Mouse (Mus musculus) macrophage (primary cell): ENCODE measurements around the gene Efhc1. TPM values are rescaled to one million over a fixed set of nuclear protein-coding genes. Genes with fewer than 3 reads are reported as not detected.
"Not testable (repeated sequence)": the region's sequence is repeated elsewhere in the genome, so short reads cannot be mapped to it uniquely, and the experiment has no call there.

Source experiments
- H3K27ac ChIP-seq: fragments of 350-480 bp; formaldehyde crosslinking; 2 replicates; pipeline ENCODE4 v1.9.0; 2021
- H3K36me3 ChIP-seq: fragments of 350-480 bp; formaldehyde crosslinking; 2 replicates; pipeline ENCODE4 v1.9.0; 2021; ENCODE audit errors: inconsistent target
- H3K4me3 ChIP-seq: fragments of 350-480 bp; formaldehyde crosslinking; 2 replicates; pipeline ENCODE4 v1.9.0; 2021; ENCODE audit errors: inconsistent target
- H3K79me2 ChIP-seq: fragments of 350-480 bp; formaldehyde crosslinking; 2 replicates; pipeline ENCODE4 v1.9.0; 2021; ENCODE audit errors: inconsistent target
- WGBS: methylation state at CpG from one replicate; pipeline ENCODE4 v1.1.7; 2026; ENCODE audit warnings: inconsistent platforms; ENCODE audit not compliant: missing documents; 5-methylcytosine and 5-hydroxymethylcytosine counted together
- polyA plus RNA-seq: library from polyadenylated mRNA; stranded (reverse); fragments of 250-400 nt; gene quantifications from 3 replicates; pipeline ENCODE4 v1.2.4, GENCODE M21; 2018; ENCODE audit warnings: inconsistent platforms
- total RNA-seq, 78 experiments: library from RNA; depleted of rRNA; stranded (reverse); fragments of 250-400 nt; gene quantifications; 1 replicate in 9 of 78; 2 replicates in 24 of 78; 3 replicates in 43 of 78; 4 replicates in 2 of 78; pipeline ENCODE4 v1.2.4; 2018; ENCODE audit warnings: inconsistent platforms in 56 of 78

Efhc1 gene
- total RNA-seq (2018; cell fraction: chromatin; rRNA removed), result 1 to 10 TPM in 6 of 26 experiments, under 1 TPM in 15, not detected in 5; 0.33 to 5.2 (median 0.77) TPM
- under 1 TPM in 25 of 26 experiments, not detected in 1; 0.09 to 0.55 (median 0.15) TPM for total RNA-seq (2018; cell fraction: cytosol; rRNA removed)
- 1 to 10 TPM in 5 of 26 experiments, under 1 TPM in 16, not detected in 5; 0.17 to 4.0 (median 0.55) TPM for total RNA-seq (2018; cell fraction: nucleus; rRNA removed)
- polyA plus RNA-seq, result 0.16 to 0.32 TPM in 2 of 3 replicates, not detected in the other

DNA sequence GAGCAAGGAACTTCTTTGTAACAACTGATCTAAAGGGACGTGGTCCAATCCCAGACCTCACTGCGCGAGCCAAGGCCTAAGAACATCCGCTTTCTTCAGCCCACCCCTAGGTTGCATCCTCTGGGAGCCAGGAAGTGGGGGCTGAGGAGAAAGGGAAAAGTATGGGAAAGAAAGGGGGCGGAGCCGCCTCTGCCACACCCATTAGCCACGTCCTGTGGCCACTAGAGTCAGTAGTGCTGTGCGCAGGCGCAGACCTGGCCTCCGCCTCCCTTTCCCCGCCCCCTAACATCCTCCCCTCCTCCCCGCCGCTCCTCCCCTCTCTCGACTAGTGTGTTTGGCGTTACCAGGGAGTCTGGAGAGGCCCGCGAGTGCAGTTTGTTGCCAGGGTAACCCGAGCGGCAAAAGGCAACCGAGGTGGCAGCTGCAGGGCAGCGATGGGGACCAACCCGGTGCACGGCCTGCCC, at the start of gene Efhc1:
Gene Efhc1 (plus strand): TSS at position 327 of the 464 bp plus-strand sequence.
- Histone ChIP-seq H3K79me2 (no peaks in the 10 kb centered on the region), H3K36me3 (no peaks in the 10 kb centered on the region), H3K4me3 (peak within 1 kb of the TSS; percentile 27), H3K27ac (no peak within 1 kb of the TSS)
- WGBS, result 3% methylated on average over 20 of the region's 23 CpGs

DNA sequence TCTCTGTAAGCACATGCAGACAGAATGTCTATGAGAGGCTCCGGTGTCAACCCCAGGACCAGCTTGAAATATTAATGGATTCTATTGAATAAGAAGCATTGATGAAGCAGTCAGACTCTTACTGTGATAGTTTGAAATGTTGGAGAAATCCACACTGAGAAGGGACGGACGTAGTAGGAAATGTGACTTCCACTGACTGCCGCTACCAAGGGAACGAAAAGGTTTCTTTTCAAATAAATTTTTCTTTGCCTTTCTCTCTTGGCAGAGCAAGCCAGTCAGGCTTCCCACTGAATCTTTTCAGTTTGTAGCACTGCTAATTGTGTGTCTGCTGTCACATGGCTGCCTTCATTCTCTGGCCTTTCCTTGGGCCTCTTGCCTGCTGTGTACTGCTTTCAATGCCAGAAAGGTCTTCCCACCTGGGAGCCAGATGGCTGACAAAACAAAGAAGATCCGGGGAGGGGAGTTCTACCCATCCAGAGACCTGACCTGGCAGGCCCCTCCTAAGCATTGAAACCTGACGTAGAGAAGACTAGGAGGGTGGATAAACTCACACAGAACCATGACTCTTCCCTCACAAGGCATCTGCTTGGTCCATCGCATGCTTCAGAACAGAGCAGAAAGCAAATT, 45.8 kb upstream of the Efhc1 start:
- no peak overlapping the region for H3K27ac ChIP-seq
- H3K79me2 ChIP-seq, result no peaks in the 10 kb centered on the region
- 90% methylated on average over 8 of the region's 8 CpGs for WGBS
- no peaks in the 10 kb centered on the region for H3K36me3 ChIP-seq
- H3K4me3 ChIP-seq, result no peak overlapping the region

DNA sequence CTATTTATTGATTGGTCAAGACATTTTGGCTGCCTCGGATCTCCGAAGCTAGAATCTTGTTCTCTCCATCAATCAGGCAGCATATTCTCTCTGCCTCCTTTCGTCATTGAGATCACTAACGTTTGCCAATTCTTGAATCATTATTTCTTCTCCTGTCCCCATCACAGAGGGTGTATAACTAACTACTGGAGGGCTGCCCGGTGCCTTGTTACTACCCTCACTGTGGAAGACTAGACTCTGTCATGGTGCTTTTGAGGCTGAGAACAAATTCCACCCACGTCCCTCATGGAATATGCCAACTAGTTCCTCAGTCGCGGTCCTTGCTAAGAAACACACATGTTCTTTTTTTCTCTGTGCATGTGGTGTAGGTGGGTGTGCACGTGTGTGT, 45.3 kb upstream of the Efhc1 start:
- H3K4me3 ChIP-seq, result no peak overlapping the region
- no peak overlapping the region for H3K27ac ChIP-seq
- whole genome bisulfite sequencing, result 95% methylated on average over 8 of the region's 9 CpGs

DNA sequence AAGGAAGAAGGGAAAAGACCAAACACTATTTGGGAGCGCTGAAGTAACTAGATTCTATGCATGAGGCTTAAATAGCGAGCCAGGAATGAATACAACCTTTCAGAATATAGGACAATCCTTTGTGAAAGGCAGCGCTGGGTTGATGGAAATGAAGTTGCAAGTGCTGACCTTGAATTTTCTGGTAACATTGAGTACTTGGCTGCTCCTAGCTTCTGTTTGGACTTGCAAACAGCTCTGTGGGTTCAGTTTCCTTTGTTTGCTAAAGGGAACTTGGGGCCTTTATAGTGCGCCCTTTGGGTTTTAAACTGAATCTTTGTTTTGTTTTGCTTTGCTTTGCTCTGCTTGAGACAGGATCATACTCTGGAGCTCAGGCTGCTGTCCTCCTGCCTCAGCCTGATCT, 42.9 kb upstream of the Efhc1 start:
- Histone ChIP-seq H3K27ac (no peak overlapping the region), H3K79me2 (no peaks in the 10 kb centered on the region), H3K4me3 (no peak overlapping the region), H3K36me3 (no peaks in the 10 kb centered on the region)
- 67% methylated on average over 4 of the region's 4 CpGs for WGBS

More for the DNA sequence above, 45.3 kb upstream of the Efhc1 start:
- H3K79me2 ChIP-seq, result no peaks in the 10 kb centered on the region
- no peaks in the 10 kb centered on the region for H3K36me3 ChIP-seq

DNA sequence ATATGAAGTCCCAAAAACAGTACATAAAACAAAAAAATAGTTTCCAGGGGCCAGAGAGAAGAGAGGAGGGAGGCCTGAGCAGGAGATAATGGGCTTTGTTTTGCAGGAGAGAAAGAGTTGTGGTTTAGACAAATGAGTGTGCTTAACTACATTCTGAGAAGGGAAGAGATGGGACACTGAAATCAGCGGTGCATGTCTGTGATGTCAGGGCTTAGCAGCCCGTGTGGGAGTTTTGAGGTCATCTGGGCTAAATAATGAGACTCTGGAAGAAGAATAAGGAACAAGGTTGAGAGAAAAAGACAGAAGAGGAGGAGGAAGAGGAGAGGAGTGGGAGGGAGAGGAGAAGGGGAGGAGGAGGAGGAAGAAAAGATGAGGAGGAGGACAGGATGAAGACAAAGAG, 39.3 kb upstream of the Efhc1 start:
- WGBS, result 10% methylated on average over 2 of the region's 2 CpGs
- no peaks in the 10 kb centered on the region for H3K79me2 ChIP-seq
- H3K36me3 ChIP-seq, result no peaks in the 10 kb centered on the region
- H3K27ac ChIP-seq, result no peak overlapping the region
- H3K4me3 ChIP-seq, result no peak overlapping the region

DNA sequence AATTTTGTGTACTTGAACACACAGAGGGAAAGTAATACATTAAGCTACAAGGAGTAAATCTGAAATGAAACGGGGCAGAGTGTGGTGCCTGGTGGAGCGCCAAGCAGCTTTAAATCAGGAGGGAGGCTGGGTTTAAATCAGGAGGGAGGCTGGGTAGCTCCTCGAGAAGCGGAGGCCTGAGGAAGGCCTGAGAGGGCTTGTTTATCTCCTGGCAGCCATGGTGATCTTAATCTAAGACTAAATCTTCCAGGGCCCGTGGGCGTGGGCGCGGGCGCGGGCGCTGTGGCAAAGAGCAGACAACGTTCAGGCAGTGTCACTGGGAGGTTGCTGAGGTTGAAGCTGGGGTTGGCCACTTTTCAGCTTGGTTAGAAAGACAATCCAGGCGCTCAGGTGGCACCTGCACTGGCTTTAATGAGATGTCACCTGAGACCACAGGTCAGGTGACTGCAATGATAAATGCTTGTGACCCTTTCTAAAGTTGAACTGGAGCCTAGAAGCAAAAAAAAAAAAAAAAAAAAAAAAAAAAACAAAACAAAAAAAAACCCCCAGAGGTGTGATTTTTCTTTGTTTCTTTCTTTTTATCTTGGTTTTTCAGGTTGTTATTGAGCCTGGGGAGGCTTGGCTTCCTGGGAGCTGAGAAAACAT, 38.8 kb upstream of the Efhc1 start:
- Histone ChIP-seq H3K4me3 (no peak overlapping the region), H3K36me3 (no peaks in the 10 kb centered on the region), H3K27ac (no peak overlapping the region), H3K79me2 (no peaks in the 10 kb centered on the region)
- WGBS, result 20% methylated on average over 13 of the region's 13 CpGs

DNA sequence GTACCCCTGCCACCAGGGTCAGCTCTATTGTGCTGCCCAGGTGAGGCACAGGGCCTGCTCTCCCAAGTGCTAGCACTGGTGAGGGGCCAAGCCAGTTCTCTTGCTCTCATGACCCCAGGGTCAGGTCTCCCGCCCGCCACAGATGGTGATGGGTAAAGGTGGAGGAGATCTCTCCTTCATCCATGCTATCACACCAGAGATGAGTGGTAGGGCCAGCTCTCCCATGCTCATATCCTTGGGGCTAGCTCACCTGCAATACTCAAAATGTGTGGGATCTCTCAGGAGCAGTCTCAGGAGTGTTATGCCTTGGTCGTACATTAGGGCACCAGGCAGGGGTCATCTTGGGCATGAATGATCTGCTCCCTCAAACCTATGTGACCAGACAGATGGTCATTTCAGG, 36.7 kb upstream of the Efhc1 start:
- Histone ChIP-seq H3K27ac (no peak overlapping the region), H3K4me3 (no peak overlapping the region), H3K79me2 (no peaks in the 10 kb centered on the region), H3K36me3 (no peaks in the 10 kb centered on the region)
- 97% methylated on average over 3 of the region's 3 CpGs for WGBS

DNA sequence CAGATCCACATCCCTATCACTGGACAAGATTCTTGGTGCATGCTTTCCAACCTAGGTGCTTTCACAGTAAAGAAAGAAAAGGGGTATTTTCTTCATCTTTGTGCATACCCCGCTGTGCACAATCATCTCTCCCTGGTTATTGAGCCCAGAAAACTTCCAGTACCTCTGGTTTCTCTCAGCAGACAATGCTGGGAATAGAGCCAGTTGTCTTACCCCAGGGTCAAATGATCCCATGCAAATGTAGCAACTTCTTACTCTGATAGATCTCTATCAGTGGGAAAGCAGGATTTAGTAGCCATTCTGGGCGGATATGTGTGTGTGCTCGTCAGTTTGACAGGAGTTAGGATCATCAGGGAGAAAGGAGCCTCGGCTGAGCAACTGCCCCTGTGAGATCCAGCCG, 35.8 kb upstream of the Efhc1 start:
- no peak overlapping the region for H3K4me3 ChIP-seq
- no peaks in the 10 kb centered on the region for H3K79me2 ChIP-seq
- H3K27ac ChIP-seq, result no peak overlapping the region
- H3K36me3 ChIP-seq, result no peaks in the 10 kb centered on the region
- 87% methylated on average over 5 of the region's 5 CpGs for WGBS

DNA sequence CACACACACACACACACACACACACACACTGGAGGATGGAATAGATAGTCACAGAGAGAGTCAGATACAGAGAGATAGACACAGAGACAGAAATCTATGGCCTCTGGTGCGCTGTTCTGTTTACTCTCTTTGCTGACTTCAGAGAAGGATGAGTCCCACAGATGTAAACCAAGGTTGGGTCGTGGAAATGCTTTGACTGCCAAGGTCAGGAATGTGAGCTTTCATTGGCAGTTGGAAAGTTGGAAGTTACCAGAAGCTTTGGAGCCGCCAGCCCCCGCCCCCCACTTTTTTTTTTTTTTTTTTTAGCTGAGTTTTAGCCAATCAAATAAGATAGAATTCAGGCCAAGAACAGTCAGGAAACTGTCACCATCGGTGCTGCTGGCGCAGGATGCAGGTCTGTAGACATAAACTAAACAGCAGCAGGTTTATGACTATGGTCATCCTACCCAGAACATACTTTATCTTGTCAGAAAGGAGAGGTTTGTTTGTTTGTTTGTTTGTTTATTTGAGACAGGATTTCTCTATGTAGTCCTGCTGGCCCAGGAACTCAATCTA, 33.9 kb upstream of the Efhc1 start:
- Histone ChIP-seq H3K79me2 (no peaks in the 10 kb centered on the region), H3K4me3 (no peak overlapping the region), H3K27ac (no peak overlapping the region), H3K36me3 (no peaks in the 10 kb centered on the region)
- WGBS, result 78% methylated on average over 6 of the region's 6 CpGs

DNA sequence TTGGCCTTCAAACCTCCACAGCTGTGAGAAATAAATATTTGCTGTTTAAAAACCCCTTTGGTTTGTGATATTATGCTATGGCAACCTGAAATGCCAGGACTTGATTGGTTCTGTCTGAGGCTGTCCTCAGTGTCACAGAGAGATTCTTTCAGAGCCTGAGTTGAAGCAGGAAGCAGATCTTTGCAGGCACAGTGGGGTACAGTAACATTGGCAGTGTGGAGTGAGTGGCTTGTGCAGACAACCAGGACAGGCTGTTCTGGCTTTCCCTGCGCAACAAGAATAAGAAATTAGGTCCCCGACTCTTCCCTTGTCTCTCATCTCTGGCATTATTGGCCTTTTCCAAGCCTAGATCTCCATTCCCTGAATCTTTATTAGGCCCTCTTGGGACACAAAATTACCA, 31.7 kb upstream of the Efhc1 start:
- 92% methylated on average over 2 of the region's 2 CpGs for WGBS
- H3K27ac ChIP-seq, result no peak overlapping the region
- no peak overlapping the region for H3K4me3 ChIP-seq
- no peaks in the 10 kb centered on the region for H3K36me3 ChIP-seq
- H3K79me2 ChIP-seq, result no peaks in the 10 kb centered on the region

DNA sequence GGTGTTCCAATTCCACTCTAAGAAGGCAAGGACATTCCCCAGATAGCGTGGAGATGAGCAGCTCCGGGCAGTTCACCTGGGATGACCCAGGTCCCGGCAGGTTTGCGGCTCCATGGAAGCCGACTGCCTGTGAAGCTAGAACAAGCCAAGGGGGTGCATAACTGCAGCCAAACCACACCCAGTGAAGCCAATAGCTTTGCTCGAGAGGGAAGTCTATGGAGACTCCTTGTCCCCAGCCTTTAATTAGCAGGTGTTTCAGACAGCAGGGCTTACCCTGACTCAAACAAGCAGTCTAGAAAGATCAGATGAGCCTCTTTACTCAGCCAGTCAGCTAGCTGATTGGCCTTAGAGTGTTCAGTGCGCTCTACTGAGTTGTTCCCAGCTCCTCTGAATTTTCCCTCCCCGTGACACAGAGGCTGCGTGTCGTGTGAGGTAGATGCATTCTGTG, 30.3 kb upstream of the Efhc1 start:
- Histone ChIP-seq H3K79me2 (no peaks in the 10 kb centered on the region), H3K27ac (no peak overlapping the region), H3K36me3 (no peaks in the 10 kb centered on the region), H3K4me3 (no peak overlapping the region)
- 97% methylated on average over 9 of the region's 10 CpGs for WGBS

DNA sequence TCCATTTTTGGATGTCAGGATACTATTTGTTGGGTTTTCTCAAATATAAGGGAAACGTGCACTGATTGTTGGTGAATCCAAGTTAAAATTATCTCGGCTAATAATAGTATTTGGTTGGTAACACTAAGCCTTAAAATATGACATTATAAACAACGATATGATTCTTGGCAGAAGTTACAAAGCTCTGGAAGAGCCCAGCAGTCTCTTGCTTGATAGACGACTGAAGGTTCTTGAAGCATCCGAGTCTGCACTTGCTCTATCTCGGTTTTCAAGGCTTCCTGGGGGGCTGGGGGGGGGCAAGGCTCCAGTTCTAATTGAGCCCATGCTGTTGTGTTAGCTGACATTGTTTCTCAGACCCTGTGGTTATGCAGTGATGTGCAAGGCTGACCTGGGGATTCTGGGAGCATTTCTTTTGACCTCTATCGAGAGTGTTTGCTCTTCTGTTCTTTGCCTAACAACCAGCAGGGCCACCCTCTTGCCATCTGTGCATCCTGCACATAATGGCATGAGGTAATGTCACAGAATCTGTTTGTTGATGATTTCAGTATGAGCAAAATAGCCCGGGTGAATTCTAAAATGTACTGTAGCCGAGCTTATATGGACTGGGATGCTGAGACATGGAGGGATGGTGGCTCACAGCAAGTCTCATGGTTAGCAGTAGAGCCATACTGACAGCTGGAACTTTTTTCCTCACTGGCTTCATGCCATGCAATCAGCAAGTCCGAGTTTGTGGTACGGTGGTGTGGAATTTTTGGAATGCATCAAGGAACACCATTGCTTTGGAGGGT, 28.6 kb upstream of the Efhc1 start:
- Histone ChIP-seq H3K79me2 (no peaks in the 10 kb centered on the region), H3K4me3 (no peak overlapping the region), H3K36me3 (no peaks in the 10 kb centered on the region), H3K27ac (no peak overlapping the region)
- WGBS, result 68% methylated on average over 11 of the region's 11 CpGs

DNA sequence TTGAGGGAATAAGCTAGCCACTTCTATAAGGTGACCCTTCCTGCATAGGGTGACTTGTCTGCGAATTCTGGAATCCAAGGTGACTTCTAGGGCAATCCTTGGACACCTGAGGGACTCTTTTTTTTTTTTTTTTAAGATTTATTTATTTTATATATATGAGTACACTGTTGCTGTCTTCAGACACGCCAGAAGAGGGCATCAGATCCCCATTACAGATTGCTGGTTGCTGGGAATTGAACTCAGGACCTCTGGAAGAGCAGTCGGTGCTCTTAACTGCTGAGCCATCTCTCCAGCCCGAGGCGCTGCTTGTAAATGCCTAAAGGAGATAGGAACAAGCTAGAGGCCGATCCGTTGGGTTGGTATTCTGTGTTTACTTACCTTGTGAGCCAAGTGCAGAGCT, 26.1 kb upstream of the Efhc1 start:
- not testable (repeated sequence) for H3K27ac ChIP-seq, H3K79me2 ChIP-seq, H3K36me3 ChIP-seq, H3K4me3 ChIP-seq
- 81% methylated on average over 6 of the region's 7 CpGs for WGBS

DNA sequence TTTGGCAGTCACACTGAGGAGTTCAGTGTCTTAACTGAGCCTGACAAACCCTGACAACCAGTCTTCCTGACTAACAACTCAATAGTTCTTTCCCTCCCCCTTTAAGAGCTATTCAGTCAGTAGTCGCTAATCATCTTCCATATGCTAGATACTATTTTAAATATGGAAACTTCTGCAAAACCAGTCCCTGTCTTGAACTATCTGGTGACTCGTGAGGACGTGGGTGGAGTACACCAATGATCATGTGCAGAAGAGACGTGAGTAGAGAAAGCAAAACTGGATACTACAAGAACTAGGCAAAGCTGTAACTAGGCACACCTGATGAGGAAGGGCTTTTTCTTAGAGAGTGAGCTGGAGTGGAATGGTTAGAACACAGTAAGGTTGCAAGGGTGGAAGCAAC, 25.5 kb upstream of the Efhc1 start:
- WGBS, result 54% methylated on average over 4 of the region's 4 CpGs
- no peaks in the 10 kb centered on the region for H3K36me3 ChIP-seq
- H3K4me3 ChIP-seq, result no peak overlapping the region
- H3K79me2 ChIP-seq, result no peaks in the 10 kb centered on the region
- no peak overlapping the region for H3K27ac ChIP-seq
